8 mouse cellular contexts compared by ENCODE assay signal in the genomic region with DNA sequence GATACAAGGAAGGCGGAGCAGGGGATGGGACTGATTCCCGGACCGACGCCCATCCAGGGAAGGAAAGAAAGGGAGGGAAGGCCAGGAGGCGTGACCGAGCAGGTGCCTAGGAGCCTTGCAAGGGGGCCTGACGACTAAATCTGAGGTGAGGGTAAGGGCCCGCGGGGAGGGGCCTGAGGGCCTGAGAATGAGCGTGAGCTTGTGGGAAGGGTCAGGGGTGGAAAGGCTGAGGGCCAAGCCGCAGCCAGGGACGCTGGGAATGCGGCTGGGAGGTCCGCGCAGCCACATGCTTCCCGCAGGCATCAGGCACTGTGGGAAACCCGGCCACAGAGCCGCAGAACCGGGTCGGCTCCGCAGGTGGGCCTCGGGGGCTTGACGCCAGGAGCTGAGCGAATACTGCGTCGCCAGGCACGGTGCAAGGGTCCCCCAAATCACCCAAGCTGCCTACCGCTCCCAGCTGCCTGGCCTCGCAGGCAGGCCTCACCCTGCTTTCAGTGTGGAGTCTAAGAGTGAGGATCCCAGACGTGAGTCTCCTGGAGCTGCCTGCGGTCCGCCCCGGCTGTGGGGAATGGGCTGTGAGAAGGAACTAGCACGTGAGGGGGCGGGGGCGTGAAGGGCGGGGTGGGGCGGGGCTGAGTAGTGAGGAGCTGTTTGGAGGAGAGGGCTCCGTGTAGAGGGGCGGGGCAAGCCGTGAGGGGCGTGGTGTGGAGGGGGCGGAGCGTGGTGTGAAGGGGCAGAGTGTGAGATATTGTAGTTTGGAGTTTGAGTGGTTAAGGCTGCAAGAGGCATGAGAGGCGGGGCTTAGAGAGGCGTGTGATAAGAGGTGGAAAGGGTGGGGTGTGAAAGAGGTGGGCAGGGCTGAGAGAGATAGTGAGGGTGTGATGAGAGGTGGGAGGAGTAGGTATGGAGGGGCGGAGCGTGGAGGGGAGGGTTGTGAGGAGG. TPM values are rescaled to one million over a fixed set of nuclear protein-coding genes. Genes with fewer than 3 reads are reported as not detected.
DNase-seq lines count a peak whose midpoint lies in the region; ATAC-seq and TF ChIP-seq lines count a peak whose summit lies in the region.

No protein-coding gene starts in this region.

- TF ChIP-seq CTCF in ES-Bruce4 (IDR thresholded peaks at IDR 0.05; ENCODE audit: low read depth, low read length) = no peak

- TF ChIP-seq POLR2A in ES-Bruce4 (IDR thresholded peaks at IDR 0.05; ENCODE audit: insufficient read depth, low read length) = no peak

- no peak overlapping the region for H3K9ac ChIP-seq in ES-Bruce4 (ENCODE audit: low read depth, poor library complexity, severe bottlenecking)
- H3K9ac ChIP-seq in forebrain, embryonic 16.5 days (replicated peaks; ENCODE audit: low read depth, low read length) = no peak overlapping the region

- TF ChIP-seq EP300 in ES-Bruce4 (IDR thresholded peaks at IDR 0.05; ENCODE audit: insufficient read depth, low read depth, low read length) = no peak

- no peak overlapping the region for H3K27ac ChIP-seq in ES-Bruce4 (ENCODE audit: insufficient read depth, low read length)
- H3K27ac ChIP-seq in forebrain, embryonic 16.5 days (ENCODE audit: low read length) = no peak overlapping the region

- H3K4me1 ChIP-seq in ES-Bruce4 (ENCODE audit: control insufficient read depth, insufficient read depth, low read length) = no peaks in the 10 kb centered on the region
- H3K4me1 ChIP-seq in forebrain, embryonic 16.5 days (replicated peaks; ENCODE audit: control insufficient read depth, insufficient read depth, low read length) = no peaks in the 10 kb centered on the region; the same call in 1 of the 2 replicates

- WGBS in forebrain, embryonic 16.5 days = 42% methylated on average over 48 of the region's 48 CpGs

- H3K36me3 ChIP-seq in ES-Bruce4 (ENCODE audit: control insufficient read depth, insufficient read depth, low read length, poor library complexity, severe bottlenecking) = no peaks in the 10 kb centered on the region
- H3K36me3 ChIP-seq in forebrain, embryonic 16.5 days (ENCODE audit: control insufficient read depth, insufficient read depth) = no peaks in the 10 kb centered on the region

- peak; percentile 20; the same call in 1 of the 2 replicates for ATAC-seq in forebrain, embryonic 16.5 days

- intact Hi-C loops in heart, postnatal 10 days (cut with DNase I) = no loop called here

- H3K4me2 ChIP-seq in forebrain, embryonic 16.5 days (ENCODE audit: low read length) = peak overlapping the region; percentile 26

- peak overlapping the region; percentile 11; the same call in 1 of the 2 replicates for H3K4me3 ChIP-seq in ES-Bruce4 (ENCODE audit: low read depth, low read length)
- H3K4me3 ChIP-seq in forebrain, embryonic 16.5 days (replicated peaks; ENCODE audit: low read length) = no peak overlapping the region

- peak; percentile 19 for DNase-seq in embryo, embryonic 9.5 days (ENCODE audit: extremely low spot score)
- no peak for DNase-seq in embryo, embryonic 10 days (ENCODE audit: low spot score)
- DNase-seq in lung, postnatal 36 days = peak; percentile 5
- no peak for DNase-seq in spleen, adult 18-20 months
- DNase-seq in cerebellum, adult 11 months = no peak
- DNase-seq in heart, postnatal 10 days = no peak

- no peaks in the 10 kb centered on the region for H3K9me3 ChIP-seq in ES-Bruce4 (replicated peaks; ENCODE audit: control insufficient read depth, insufficient read depth, low read length, poor library complexity, severe bottlenecking)
- no peaks in the 10 kb centered on the region for H3K9me3 ChIP-seq in forebrain, embryonic 16.5 days (ENCODE audit: control insufficient read depth, low read length)

- H3K27me3 ChIP-seq in ES-Bruce4 (ENCODE audit: control insufficient read depth, insufficient read depth, low read length, poor library complexity, severe bottlenecking) = 0 out of 2 replicates have a peak, but pooled peaks cover 1% of the 10 kb centered on the region
- no peaks in the 10 kb centered on the region for H3K27me3 ChIP-seq in forebrain, embryonic 16.5 days (replicated peaks; ENCODE audit: control insufficient read depth, insufficient read depth, low read length)

RNA-seq across cellular contexts. Expression of gene Rad21l, which starts 2.0 kb away (rescaled TPM):
- 0.41 TPM in 1 of 2 replicates, not detected in the other for polyA plus RNA-seq in ES-Bruce4 (2011; ENCODE audit: insufficient read depth, insufficient read length, low read depth, missing spikeins)
- polyA plus RNA-seq in forebrain, embryonic 16.5 days (2015; fragmentation: Nextera tagmentation; extraction: Ambion mirVana) = not detected in 2 replicates
- not detected for total RNA-seq in heart, postnatal 10 days (2021)

RNA-seq across cellular contexts. Expression of gene Tmem74b, which starts 31.5 kb away (rescaled TPM):
- not detected in 2 replicates for polyA plus RNA-seq in ES-Bruce4 (2011; ENCODE audit: insufficient read depth, insufficient read length, low read depth, missing spikeins)
- 22.2 and 26.6 TPM in 2 replicates for polyA plus RNA-seq in forebrain, embryonic 16.5 days (2015; fragmentation: Nextera tagmentation; extraction: Ambion mirVana)
- 1 to 10 TPM; 3.1 to 4.5 TPM for total RNA-seq in heart, postnatal 10 days (2021)

RNA-seq across cellular contexts. Expression of gene Snph, which starts 37.9 kb away (rescaled TPM):
- 0.88 and 1.5 TPM in 2 replicates for polyA plus RNA-seq in ES-Bruce4 (2011; ENCODE audit: insufficient read depth, insufficient read length, low read depth, missing spikeins)
- polyA plus RNA-seq in forebrain, embryonic 16.5 days (2015; fragmentation: Nextera tagmentation; extraction: Ambion mirVana) = 9.2 and 14.8 TPM in 2 replicates
- 1 to 10 TPM; 2.3 to 3.1 TPM for total RNA-seq in heart, postnatal 10 days (2021)

Comparison
In these comparisons a context has a peak if more than half of its experiments do, and no peak if none do; other contexts are left out.
1. DNase-seq: peak in embryo, embryonic 9.5 days (single experiment) and lung, postnatal 36 days (single experiment); none in embryo, embryonic 10 days (single experiment), spleen, adult 18-20 months (0 of 2), cerebellum, adult 11 months (single experiment) and heart, postnatal 10 days (0 of 2).
2. RNA of gene Tmem74b, which starts 31.5 kb away (polyA plus RNA-seq): 22.2 to 26.6 TPM in forebrain, embryonic 16.5 days; not detected in ES-Bruce4; every median in the first group is over 10 times any median in the second.